Mouse (Mus musculus) liver, adult 10 weeks (tissue): ENCODE results near the gene Itga6. TPM values are rescaled to one million over a fixed set of nuclear protein-coding genes. Genes with fewer than 3 reads are reported as not detected.

Source experiments
- polyA plus RNA-seq: library from polyadenylated mRNA; stranded (reverse); fragments of 350-450 nt; fragmentation: Illumina TruSeq; extraction: RNeasy Lipid Tissue Mini Kit (QIAGEN cat#74804); gene quantifications from one replicate; pipeline ENCODE4 v1.2.3, GENCODE M21; 2014; ENCODE audit warnings: low read depth, low replicate concordance

Itga6 gene
- polyA plus RNA-seq = 4.8 TPM

GRCm38 (mm10) chr2:71745610-71746374 is at the start of gene Itga6:
TSS of gene Itga6 (plus strand) at chr2:71745616.

GRCm38 (mm10) chr2:71872801-71873443 is 127.5 kb downstream of the Itga6 start, which contains the start of gene Pdk1:
TSS of gene Pdk1 (plus strand) at chr2:71873224.

Other genes with a start within 250 kb of the Itga6 start
- gene Dlx1, start 217.5 kb upstream of the Itga6 start, polyA plus RNA-seq = not detected
- not detected for gene Dlx2, start 198.9 kb upstream of the Itga6 start, polyA plus RNA-seq
- gene Pdk1, start 127.6 kb downstream of the Itga6 start, polyA plus RNA-seq = 102 TPM
- gene Rapgef4, start 235.6 kb downstream of the Itga6 start, polyA plus RNA-seq = 157 TPM